Mouse (Mus musculus) urinary bladder, postnatal 25 days (tissue): Measurements from ENCODE around the gene Gm3646.

Source experiments
- DNase-seq: peaks from one replicate; pipeline ENCODE4 v3.0.0; 2022; ENCODE audit warnings: low spot score

Gene Gm3646

GRCm38 (mm10) chr1:39805243-39805979 is at the start of gene Gm3646:
TSS of gene Gm3646 (minus strand) at chr1:39805332.
- DNase-seq = no peak

GRCm38 (mm10) chr1:39847066-39847465 is 41.9 kb upstream of the Gm3646 start:
- no peak for DNase-seq

GRCm38 (mm10) chr1:39846031-39846550 is 41.0 kb upstream of the Gm3646 start:
- no peak for DNase-seq

GRCm38 (mm10) chr1:39843328-39843727 is 38.2 kb upstream of the Gm3646 start:
- DNase-seq = no peak

GRCm38 (mm10) chr1:39842218-39843007 is 37.3 kb upstream of the Gm3646 start:
- DNase-seq = no peak

GRCm38 (mm10) chr1:39840856-39841255 is 35.7 kb upstream of the Gm3646 start:
- no peak for DNase-seq

- DNase-seq = no peak
Measured at GRCm38 (mm10) chr1:39839838-39840237, 34.7 kb upstream of the Gm3646 start.

- DNase-seq = no peak
Measured at GRCm38 (mm10) chr1:39839217-39839616, 34.1 kb upstream of the Gm3646 start.

GRCm38 (mm10) chr1:39838487-39839169 is 33.5 kb upstream of the Gm3646 start:
- no peak for DNase-seq

GRCm38 (mm10) chr1:39831594-39832039 is 26.5 kb upstream of the Gm3646 start:
- DNase-seq = no peak

- DNase-seq = no peak
Measured at GRCm38 (mm10) chr1:39830786-39831593, 25.9 kb upstream of the Gm3646 start.

GRCm38 (mm10) chr1:39824902-39825301 is 19.8 kb upstream of the Gm3646 start:
- DNase-seq = no peak

- no peak for DNase-seq
Measured at GRCm38 (mm10) chr1:39824240-39824639, 19.1 kb upstream of the Gm3646 start.

GRCm38 (mm10) chr1:39819596-39819995 is 14.5 kb upstream of the Gm3646 start:
- no peak for DNase-seq

GRCm38 (mm10) chr1:39815766-39816165 is 10.6 kb upstream of the Gm3646 start:
- DNase-seq = no peak

- no peak for DNase-seq
Measured at GRCm38 (mm10) chr1:39813067-39813466, 7.9 kb upstream of the Gm3646 start.

- no peak for DNase-seq
Measured at GRCm38 (mm10) chr1:39804789-39805188, 343 bp downstream of the Gm3646 start.

- no peak for DNase-seq
Measured at GRCm38 (mm10) chr1:39802946-39803345, 2.2 kb downstream of the Gm3646 start.

- no peak for DNase-seq
Measured at GRCm38 (mm10) chr1:39797496-39797895, 7.6 kb downstream of the Gm3646 start.

GRCm38 (mm10) chr1:39796765-39797164 is 8.4 kb downstream of the Gm3646 start:
- DNase-seq = no peak

GRCm38 (mm10) chr1:39784632-39785031 is 20.5 kb downstream of the Gm3646 start:
- no peak for DNase-seq

- DNase-seq = no peak
Measured at GRCm38 (mm10) chr1:39781835-39782234, 23.3 kb downstream of the Gm3646 start.
